Mouse (Mus musculus) E14TG2a.4 (cell line): ENCODE results near the gene Mapk13.
"Not testable (repeated sequence)": the region's sequence is repeated elsewhere in the genome, so short reads cannot be mapped to it uniquely, and the experiment has no call there.

Experiments used
- H3K27me3 ChIP-seq: 2 replicates; pipeline ENCODE4 v1.6.1; 2014; ENCODE audit warnings: low read length, control low read depth; ENCODE audit not compliant: insufficient read depth
- H3K36me3 ChIP-seq: 2 replicates; pipeline ENCODE4 v1.6.1; 2014; ENCODE audit warnings: low read length, control low read depth; ENCODE audit not compliant: insufficient read depth
- H3K4me1 ChIP-seq: replicated peaks from 2 replicates; pipeline ENCODE4 v1.6.1; 2014; ENCODE audit warnings: low read depth, low read length, control low read depth
- H3K4me3 ChIP-seq: replicated peaks from 2 replicates; pipeline ENCODE4 v1.5.1; 2014; ENCODE audit warnings: mild to moderate bottlenecking, low read length
- H3K9me3 ChIP-seq: 2 replicates; pipeline ENCODE4 v1.6.1; 2014; ENCODE audit warnings: low read length, control low read depth
- CTCF ChIP-seq: conservative IDR thresholded peaks from 2 replicates; pipeline ENCODE4 v1.5.1; 2014; ENCODE audit warnings: low read length
- NANOG ChIP-seq: IDR thresholded peaks from 2 replicates; pipeline ENCODE4 v1.6.1; 2014; ENCODE audit warnings: borderline replicate concordance, low read length, mixed read lengths
- POU5F1 ChIP-seq: IDR thresholded peaks from 2 replicates; pipeline ENCODE4 v1.6.1; 2014; ENCODE audit warnings: low read length, borderline replicate concordance

Mapk13 gene

DNA sequence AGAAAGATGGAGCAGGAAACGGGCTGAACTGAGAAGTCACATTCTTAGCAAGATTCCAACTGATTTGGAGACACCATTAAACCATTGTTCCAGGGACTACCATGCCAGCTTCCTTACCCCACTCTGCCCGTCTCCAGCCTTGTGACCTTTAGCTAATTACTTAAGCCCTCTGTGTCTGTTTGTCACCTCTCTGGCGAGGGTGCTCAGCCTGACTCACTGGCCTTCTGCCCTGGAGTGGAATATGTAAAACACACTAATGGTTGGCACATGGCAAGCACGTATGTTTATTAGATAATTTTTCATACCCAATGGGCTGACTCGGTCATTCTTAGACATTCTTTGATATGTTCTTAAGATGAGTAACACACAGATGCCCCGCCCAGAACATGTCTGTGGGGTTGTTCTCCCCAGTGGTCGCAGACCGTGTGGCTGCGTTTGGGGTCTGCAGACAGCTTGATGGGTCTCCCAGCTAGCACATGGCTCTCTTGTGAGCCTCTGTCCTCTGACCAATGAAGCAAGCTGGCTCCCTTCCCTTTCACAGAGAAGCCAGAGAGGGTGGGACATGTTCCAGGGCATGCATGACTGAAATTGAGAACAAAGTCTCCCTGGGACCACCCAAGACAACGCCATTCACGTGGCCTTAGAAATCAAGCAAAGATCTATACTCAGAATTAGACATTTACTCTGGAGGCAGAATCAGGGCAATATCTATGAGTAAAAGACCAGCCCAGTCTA lies 2.1 kb upstream of the Mapk13 start:
- H3K4me3 ChIP-seq, result no peak overlapping the region
- no peaks in the 10 kb centered on the region for H3K9me3 ChIP-seq
- peaks cover 45% of the 10 kb centered on the region for H3K27me3 ChIP-seq
- H3K36me3 ChIP-seq, result no peaks in the 10 kb centered on the region
- H3K4me1 ChIP-seq, result peaks cover 24% of the 10 kb centered on the region
- TF ChIP-seq POU5F1 (no peak), CTCF (no peak), NANOG (no peak)

DNA sequence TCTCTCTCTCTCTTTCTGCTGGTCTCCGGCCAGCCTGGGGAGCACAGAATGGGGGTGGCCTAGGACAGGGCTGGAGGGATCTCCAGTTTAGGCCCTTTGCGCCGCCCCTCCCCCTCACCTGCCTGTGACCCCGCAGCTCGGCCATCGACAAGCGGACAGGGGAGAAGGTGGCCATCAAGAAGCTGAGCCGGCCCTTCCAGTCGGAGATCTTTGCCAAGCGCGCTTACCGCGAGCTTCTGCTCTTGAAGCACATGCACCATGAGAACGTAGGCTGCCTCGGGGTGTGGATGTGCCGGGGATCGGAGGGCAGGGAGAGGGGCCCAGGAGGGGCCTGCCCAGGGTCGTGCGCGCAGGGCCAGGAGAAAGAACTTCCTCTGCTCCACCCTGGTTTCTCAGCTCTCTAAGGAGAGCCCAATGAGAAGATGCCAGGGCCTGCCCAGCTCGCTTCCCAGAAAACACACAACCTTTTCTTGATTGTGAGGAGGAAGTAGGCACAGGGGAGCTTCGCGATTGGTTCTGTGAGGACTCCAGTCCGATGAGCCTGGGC lies 851 bp downstream of the Mapk13 start:
- Histone ChIP-seq H3K9me3 (no peaks in the 10 kb centered on the region), H3K36me3 (peaks cover 4% of the 10 kb centered on the region; the same call in 1 of the 2 replicates), H3K27me3 (peaks cover 47% of the 10 kb centered on the region), H3K4me1 (peaks cover 33% of the 10 kb centered on the region), H3K4me3 (peak overlapping the region; percentile 82)
- TF ChIP-seq CTCF, result no peak
- no peak for TF ChIP-seq NANOG
- TF ChIP-seq POU5F1, result no peak

DNA sequence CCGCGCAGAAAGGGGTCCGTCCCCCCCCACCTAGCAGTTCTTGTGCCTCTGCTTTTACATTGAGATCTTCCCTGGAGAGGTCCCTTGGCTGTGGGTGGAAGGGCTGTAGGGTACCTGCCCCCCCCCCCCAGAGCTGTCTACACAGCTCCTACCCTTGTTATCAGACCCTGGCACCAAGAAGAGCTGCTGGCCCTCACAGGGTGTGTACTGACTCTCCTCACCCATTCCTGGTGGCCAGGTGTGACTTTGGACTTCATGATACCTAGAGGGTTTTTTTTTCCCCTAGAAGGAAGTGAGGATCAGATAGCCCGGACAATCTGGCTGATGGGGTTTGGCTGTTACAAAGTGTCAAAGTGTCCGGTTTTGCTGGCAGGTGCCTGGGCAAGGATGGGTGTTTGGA lies 2.2 kb downstream of the Mapk13 start:
- Histone ChIP-seq H3K27me3 (peaks cover 47% of the 10 kb centered on the region), H3K36me3 (peaks cover 4% of the 10 kb centered on the region; the same call in 1 of the 2 replicates), H3K4me3 (no peak overlapping the region), H3K9me3 (no peaks in the 10 kb centered on the region), H3K4me1 (peaks cover 42% of the 10 kb centered on the region)
- TF ChIP-seq CTCF, result no peak
- no peak for TF ChIP-seq NANOG
- no peak for TF ChIP-seq POU5F1

DNA sequence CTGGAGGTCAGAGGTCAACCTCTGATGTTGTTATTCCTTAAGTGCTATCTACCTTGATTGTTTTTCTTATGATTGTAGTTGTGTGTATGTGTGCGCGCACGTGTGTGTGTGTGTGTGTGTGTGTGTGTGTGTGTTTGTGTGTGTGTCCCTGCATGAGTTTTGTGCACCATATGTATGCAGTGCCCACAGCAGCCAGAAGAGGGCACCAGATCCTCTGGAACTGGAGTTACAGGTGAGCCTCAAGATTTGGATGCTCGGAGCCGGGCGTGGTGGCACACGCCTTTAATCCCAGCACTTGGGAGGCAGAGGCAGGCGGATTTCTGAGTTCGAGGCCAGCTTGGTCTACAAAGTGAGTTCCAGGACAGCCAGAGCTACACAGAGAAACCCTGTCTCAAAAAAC lies 5.2 kb downstream of the Mapk13 start:
- TF ChIP-seq CTCF, result peak; percentile 40
- peaks cover 18% of the 10 kb centered on the region for H3K36me3 ChIP-seq
- not testable (repeated sequence) for H3K9me3 ChIP-seq, H3K4me3 ChIP-seq
- peaks cover 32% of the 10 kb centered on the region for H3K27me3 ChIP-seq
- H3K4me1 ChIP-seq, result peaks cover 59% of the 10 kb centered on the region

DNA sequence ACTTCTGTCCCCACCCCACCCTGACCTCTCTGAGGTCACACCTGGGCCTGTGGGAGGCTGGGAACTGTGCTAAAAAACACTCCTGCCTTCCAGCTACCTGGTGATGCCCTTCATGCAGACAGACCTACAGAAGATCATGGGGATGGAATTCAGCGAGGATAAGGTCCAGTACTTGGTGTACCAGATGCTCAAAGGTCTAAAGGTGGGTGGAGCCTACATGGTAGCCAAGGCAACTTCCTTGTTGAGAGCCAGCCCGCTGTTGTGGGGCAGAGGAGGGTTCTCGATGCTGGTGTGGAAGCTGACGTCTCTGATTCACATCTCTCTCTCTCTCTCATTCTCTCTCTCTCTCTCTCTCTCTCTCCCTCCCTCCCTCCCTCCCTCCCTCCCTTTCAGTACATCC lies 6.1 kb downstream of the Mapk13 start:
- H3K9me3 ChIP-seq, result no peaks in the 10 kb centered on the region
- peaks cover 23% of the 10 kb centered on the region for H3K27me3 ChIP-seq
- H3K36me3 ChIP-seq, result peaks cover 25% of the 10 kb centered on the region
- TF ChIP-seq POU5F1, result no peak
- TF ChIP-seq CTCF, result no peak
- TF ChIP-seq NANOG, result no peak
- H3K4me3 ChIP-seq, result no peak overlapping the region
- H3K4me1 ChIP-seq, result peaks cover 59% of the 10 kb centered on the region

DNA sequence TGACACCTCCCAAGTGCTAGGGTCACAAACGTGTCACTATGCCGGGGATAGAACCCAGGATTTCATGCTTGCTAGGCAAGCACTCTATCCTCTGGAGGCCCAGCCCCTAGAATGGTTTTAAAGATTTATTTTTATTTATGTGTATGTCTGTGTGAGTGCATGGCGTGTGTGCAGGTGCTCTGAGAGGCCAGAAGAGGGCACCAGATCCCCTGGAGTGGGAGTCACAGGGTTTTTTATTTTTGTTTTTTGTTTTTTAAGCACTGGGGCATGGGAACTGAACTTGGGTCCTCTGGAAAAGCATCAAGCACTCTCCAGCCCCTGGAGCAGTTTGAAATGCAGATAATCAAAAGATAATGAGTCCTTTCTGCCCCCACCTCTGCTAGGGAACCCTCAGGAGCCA lies 7.7 kb downstream of the Mapk13 start:
- Histone ChIP-seq H3K36me3 (peaks cover 25% of the 10 kb centered on the region), H3K4me3 (peak overlapping the region; percentile 50; the same call in 1 of the 2 replicates), H3K4me1 (peaks cover 67% of the 10 kb centered on the region), H3K9me3 (no peaks in the 10 kb centered on the region), H3K27me3 (peaks cover 7% of the 10 kb centered on the region; the same call in 1 of the 2 replicates)
- TF ChIP-seq POU5F1, result no peak
- TF ChIP-seq NANOG, result no peak
- TF ChIP-seq CTCF, result peak; percentile 90

DNA sequence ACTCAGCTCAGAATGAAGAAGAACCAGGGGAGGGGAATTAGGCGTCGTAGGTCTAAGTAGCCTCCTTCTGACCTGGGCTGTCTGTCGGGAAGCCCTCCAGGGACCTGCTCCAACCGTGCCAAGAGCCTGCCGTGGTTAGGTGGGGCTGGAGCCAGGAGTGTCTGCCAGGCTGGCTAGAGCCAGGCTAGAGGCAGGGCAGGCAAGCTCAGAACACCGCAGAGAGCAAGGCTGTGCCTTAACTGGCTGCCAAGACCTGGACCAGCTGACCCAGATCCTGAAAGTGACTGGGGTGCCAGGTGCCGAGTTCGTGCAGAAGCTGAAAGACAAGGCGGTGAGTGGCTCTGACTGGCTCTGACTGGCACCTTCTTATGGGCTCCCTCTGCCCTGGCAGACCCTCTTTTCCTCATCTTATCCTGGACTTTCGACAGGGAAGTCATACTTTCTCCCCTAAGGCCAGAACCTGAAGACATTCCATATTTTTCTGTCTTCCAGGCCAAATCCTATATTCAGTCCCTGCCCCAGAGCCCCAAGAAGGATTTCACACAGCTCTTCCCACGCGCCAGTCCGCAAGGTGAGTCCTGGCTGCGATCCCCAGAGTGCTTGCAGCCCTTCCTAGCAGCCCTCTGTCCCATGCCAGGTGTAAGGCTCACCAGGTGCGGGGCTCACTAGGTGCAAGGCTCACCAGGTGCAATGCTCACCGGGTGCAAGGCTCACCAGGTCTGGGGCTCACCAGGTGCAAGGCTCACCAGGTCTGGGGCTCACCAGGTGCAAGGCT lies 8.3 kb downstream of the Mapk13 start:
- TF ChIP-seq CTCF (no peak), POU5F1 (no peak), NANOG (no peak)
- H3K9me3 ChIP-seq, result no peaks in the 10 kb centered on the region
- peak overlapping the region; percentile 50 for H3K4me3 ChIP-seq
- peaks cover 21% of the 10 kb centered on the region for H3K36me3 ChIP-seq
- H3K27me3 ChIP-seq, result 0 out of 2 replicates have a peak, but pooled peaks cover under 1% of the 10 kb centered on the region
- H3K4me1 ChIP-seq, result peaks cover 72% of the 10 kb centered on the region

DNA sequence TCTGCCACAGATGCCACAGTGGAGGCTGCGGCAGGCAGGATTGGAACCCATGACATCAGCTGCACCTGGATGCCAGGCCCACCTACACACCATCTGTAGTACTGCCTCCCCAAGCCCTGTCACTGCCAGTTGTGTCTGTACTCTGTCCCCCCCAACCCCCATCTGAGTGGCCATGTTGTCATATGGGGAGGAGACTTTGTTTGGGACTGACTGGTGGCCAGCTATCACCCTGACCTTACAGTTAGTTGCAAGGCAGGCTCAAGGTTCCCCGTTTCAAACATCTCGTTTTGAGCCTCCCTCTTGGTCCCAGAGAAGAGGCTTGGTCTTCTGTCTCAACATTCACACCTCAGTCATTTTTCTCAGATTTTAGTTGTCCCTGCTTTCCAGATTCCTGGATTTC lies 10.6 kb downstream of the Mapk13 start:
- no peak overlapping the region for H3K4me3 ChIP-seq
- H3K4me1 ChIP-seq, result peaks cover 86% of the 10 kb centered on the region
- peaks cover 21% of the 10 kb centered on the region for H3K36me3 ChIP-seq
- H3K9me3 ChIP-seq, result no peaks in the 10 kb centered on the region
- TF ChIP-seq NANOG (no peak), POU5F1 (no peak), CTCF (no peak)
- H3K27me3 ChIP-seq, result no peaks in the 10 kb centered on the region
